Mouse (Mus musculus) layer of hippocampus, adult 11-12 months (tissue): Measurements from ENCODE around the gene Prph.

Source experiments
- DNase-seq: peaks from one replicate; pipeline ENCODE4 v3.0.0; 2022; ENCODE audit warnings: low spot score

Gene Prph

GRCm38 (mm10) chr15:99055040-99055439, at the start of gene Prph:
Prph (plus strand) TSS chr15:99055174.
- no peak for DNase-seq

GRCm38 (mm10) chr15:99008801-99009241, 46.2 kb upstream of the Prph start:
- no peak for DNase-seq

GRCm38 (mm10) chr15:99010896-99011295, 44.1 kb upstream of the Prph start:
- DNase-seq = no peak

- DNase-seq = no peak
Measured at GRCm38 (mm10) chr15:99011946-99012345, 43.0 kb upstream of the Prph start.

- DNase-seq = no peak
Measured at GRCm38 (mm10) chr15:99014496-99015030, 40.4 kb upstream of the Prph start.

GRCm38 (mm10) chr15:99017355-99017761, 37.6 kb upstream of the Prph start:
- no peak for DNase-seq

- DNase-seq = no peak
Measured at GRCm38 (mm10) chr15:99017986-99018385, 37.0 kb upstream of the Prph start.

GRCm38 (mm10) chr15:99018630-99019029, 36.3 kb upstream of the Prph start:
- DNase-seq = no peak

GRCm38 (mm10) chr15:99019436-99019835, 35.5 kb upstream of the Prph start:
- DNase-seq = no peak

- DNase-seq = no peak
Measured at GRCm38 (mm10) chr15:99020171-99020570, 34.8 kb upstream of the Prph start.

- no peak for DNase-seq
Measured at GRCm38 (mm10) chr15:99021255-99021654, 33.7 kb upstream of the Prph start.

- DNase-seq = peak; percentile 78
Measured at GRCm38 (mm10) chr15:99024668-99025314, 30.2 kb upstream of the Prph start.

- no peak for DNase-seq
Measured at GRCm38 (mm10) chr15:99025414-99025813, 29.6 kb upstream of the Prph start.

GRCm38 (mm10) chr15:99026259-99026658, 28.7 kb upstream of the Prph start:
- DNase-seq = no peak

GRCm38 (mm10) chr15:99027116-99027515, 27.9 kb upstream of the Prph start:
- no peak for DNase-seq

GRCm38 (mm10) chr15:99028874-99029458, 26.0 kb upstream of the Prph start:
- no peak for DNase-seq

GRCm38 (mm10) chr15:99029619-99030584, 25.1 kb upstream of the Prph start, which contains the start of gene Tuba1c:
Tuba1c (plus strand) TSS chr15:99029891.
- peak; percentile 63 for DNase-seq

- DNase-seq = no peak
Measured at GRCm38 (mm10) chr15:99030585-99031387, 24.2 kb upstream of the Prph start.

GRCm38 (mm10) chr15:99031388-99031675, 23.6 kb upstream of the Prph start:
- no peak for DNase-seq

- DNase-seq = no peak
Measured at GRCm38 (mm10) chr15:99032041-99032725, 22.8 kb upstream of the Prph start.

GRCm38 (mm10) chr15:99032726-99033250, 22.2 kb upstream of the Prph start:
- no peak for DNase-seq
